Mouse (Mus musculus): Measurements from ENCODE around the gene Chid1. TPM values are rescaled to one million over a fixed set of nuclear protein-coding genes. Genes with fewer than 3 reads are reported as not detected.

Chid1 gene
- polyA plus RNA-seq, 1 experiment from 2014 or later, result 20.5 TPM

- no peak for ATAC-seq
- peaks cover 24% of the 10 kb centered on the region for H3K36me3 ChIP-seq (ENCODE audit: control insufficient read depth, insufficient read depth)
- 0 out of 2 replicates have a peak overlapping the region, but pooled peaks have one; percentile 57 for H3K27ac ChIP-seq (ENCODE audit: low read depth, low read length)
- no peaks in the 10 kb centered on the region for H3K9me3 ChIP-seq (ENCODE audit: control insufficient read depth)
- peak overlapping the region; percentile 89 for H3K4me2 ChIP-seq (replicated peaks; ENCODE audit: low read depth)
- H3K4me3 ChIP-seq (ENCODE audit: low read depth, low read length), result peak overlapping the region; percentile 53
- WGBS, result 19% methylated on average over 5 of the region's 5 CpGs
- H3K4me1 ChIP-seq (replicated peaks; ENCODE audit: control insufficient read depth, insufficient read depth, low read length), result no peaks in the 10 kb centered on the region
- H3K27me3 ChIP-seq (replicated peaks; ENCODE audit: control insufficient read depth, insufficient read depth, low read length), result peaks cover 11% of the 10 kb centered on the region
- H3K9ac ChIP-seq (ENCODE audit: low read depth, low read length), result peak overlapping the region; percentile 66; the same call in 1 of the 2 replicates
- no peak for TF ChIP-seq CTCF (IDR thresholded peaks at IDR 0.05; ENCODE audit: low read depth)
These were observed 77.3 kb downstream of the Chid1 start for GRCm38 (mm10) chr7:141462333-141462821.

- peaks cover 11% of the 10 kb centered on the region for H3K27me3 ChIP-seq (replicated peaks; ENCODE audit: control insufficient read depth, insufficient read depth, low read length)
- peak overlapping the region; percentile 57; the same call in 1 of the 2 replicates for H3K27ac ChIP-seq (ENCODE audit: low read depth, low read length)
- peak; percentile 16; the same call in 1 of the 2 replicates for ATAC-seq
These were observed 77.9 kb downstream of the Chid1 start for GRCm38 (mm10) chr7:141461521-141462332.

DNA sequence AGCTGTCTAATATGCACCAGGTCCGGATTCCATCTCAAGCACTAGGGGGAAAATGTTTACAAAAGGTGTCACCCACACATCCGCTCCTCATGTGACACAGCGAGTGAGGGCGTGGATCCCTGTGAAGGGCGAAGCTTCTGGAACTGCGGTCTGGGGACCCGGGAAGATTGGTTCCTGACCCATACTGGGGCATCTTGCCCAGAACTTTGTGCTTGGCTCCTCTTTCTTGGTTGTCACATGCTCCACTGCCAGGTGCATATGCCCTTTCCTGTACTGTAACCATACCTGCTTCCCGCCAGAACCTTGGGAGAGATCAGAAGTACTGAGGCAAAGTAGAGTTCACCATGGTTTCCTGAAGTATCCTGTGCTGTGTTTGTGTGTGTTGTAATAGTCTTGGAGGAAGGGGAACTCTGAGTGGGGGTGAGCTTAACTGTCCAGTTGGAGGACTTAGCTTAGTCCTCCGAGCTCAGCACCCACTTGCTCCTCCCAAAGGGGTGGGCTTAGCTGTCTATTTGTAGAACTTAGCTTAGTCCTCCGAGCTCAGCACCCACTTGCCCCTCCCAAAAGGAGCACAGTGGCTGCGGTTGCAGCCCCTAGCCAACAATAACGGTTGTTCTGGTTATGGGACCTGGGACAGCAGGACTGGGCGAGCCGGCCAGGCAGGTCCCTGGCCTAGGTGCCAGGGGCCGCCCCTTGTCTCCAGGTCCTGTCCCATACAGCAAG is 79.1 kb downstream of the Chid1 start, which contains the start of gene Cracr2b:
TSS of gene Cracr2b (plus strand) at position 704 of the 723 bp plus-strand sequence.
- 48% methylated on average over 15 of the region's 15 CpGs for WGBS
- no peaks in the 10 kb centered on the region for H3K9me3 ChIP-seq (ENCODE audit: control insufficient read depth)
- peak within 1 kb of the TSS; percentile 66 for H3K9ac ChIP-seq (ENCODE audit: low read depth, low read length)
- peak within 1 kb of the TSS; percentile 57; the same call in 1 of the 2 replicates for H3K27ac ChIP-seq (ENCODE audit: low read depth, low read length)
- no peaks in the 10 kb centered on the region; the same call in 1 of the 2 replicates for H3K4me1 ChIP-seq (replicated peaks; ENCODE audit: control insufficient read depth, insufficient read depth, low read length)
- no peak for ATAC-seq
- H3K27me3 ChIP-seq (replicated peaks; ENCODE audit: control insufficient read depth, insufficient read depth, low read length), result peaks cover 11% of the 10 kb centered on the region
- TF ChIP-seq CTCF (IDR thresholded peaks at IDR 0.05; ENCODE audit: low read depth), result no peak
- peaks cover 27% of the 10 kb centered on the region for H3K36me3 ChIP-seq (ENCODE audit: control insufficient read depth, insufficient read depth)
- H3K4me3 ChIP-seq (ENCODE audit: low read depth, low read length), result peak within 1 kb of the TSS; percentile 53
- H3K4me2 ChIP-seq (replicated peaks; ENCODE audit: low read depth), result peak within 1 kb of the TSS; percentile 89

More at GRCm38 (mm10) chr7:141461521-141462332, 77.9 kb downstream of the Chid1 start:
- H3K4me3 ChIP-seq (ENCODE audit: low read depth, low read length), result peak overlapping the region; percentile 53
- no peaks in the 10 kb centered on the region for H3K4me1 ChIP-seq (replicated peaks; ENCODE audit: control insufficient read depth, insufficient read depth, low read length)
- H3K9ac ChIP-seq (ENCODE audit: low read depth, low read length), result peak overlapping the region; percentile 66
- 2% methylated on average over 58 of the region's 59 CpGs for WGBS
- peak; percentile 57 for TF ChIP-seq CTCF (IDR thresholded peaks at IDR 0.05; ENCODE audit: low read depth)
- no peaks in the 10 kb centered on the region for H3K9me3 ChIP-seq (ENCODE audit: control insufficient read depth)
- H3K36me3 ChIP-seq (ENCODE audit: control insufficient read depth, insufficient read depth), result peaks cover 27% of the 10 kb centered on the region
- peak overlapping the region; percentile 89 for H3K4me2 ChIP-seq (replicated peaks; ENCODE audit: low read depth)

DNA sequence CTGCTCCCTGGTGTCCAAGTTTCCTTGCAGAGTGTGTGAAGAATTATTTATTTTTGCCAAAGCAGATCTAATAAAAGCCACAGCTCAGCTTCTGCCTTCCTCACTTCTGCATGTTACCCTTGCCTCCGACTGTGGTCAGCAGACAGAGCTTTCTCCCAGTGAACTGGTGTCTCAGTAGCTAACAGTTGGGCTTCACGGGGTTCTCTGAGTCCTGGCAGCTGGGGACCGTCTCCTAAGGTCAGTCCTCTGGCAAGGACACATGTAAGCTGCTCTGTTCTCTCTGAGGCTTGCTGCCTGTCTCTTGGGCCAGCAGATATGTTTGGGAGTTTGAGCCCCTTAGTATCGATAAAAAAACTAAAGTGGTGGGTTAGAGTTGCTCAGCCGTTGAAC is 79.7 kb downstream of the Chid1 start:
- Histone ChIP-seq H3K27me3 (replicated peaks; ENCODE audit: control insufficient read depth, insufficient read depth, low read length) (peaks cover 9% of the 10 kb centered on the region), H3K36me3 (ENCODE audit: control insufficient read depth, insufficient read depth) (peaks cover 27% of the 10 kb centered on the region), H3K27ac (ENCODE audit: low read depth, low read length) (no peak overlapping the region), H3K4me3 (ENCODE audit: low read depth, low read length) (no peak overlapping the region), H3K4me1 (replicated peaks; ENCODE audit: control insufficient read depth, insufficient read depth, low read length) (no peaks in the 10 kb centered on the region; the same call in 1 of the 2 replicates), H3K9ac (ENCODE audit: low read depth, low read length) (no peak overlapping the region), H3K4me2 (replicated peaks; ENCODE audit: low read depth) (no peak overlapping the region), H3K9me3 (ENCODE audit: control insufficient read depth) (no peaks in the 10 kb centered on the region)
- WGBS, result 54% methylated on average over 5 of the region's 5 CpGs
- ATAC-seq, result no peak
- TF ChIP-seq CTCF (IDR thresholded peaks at IDR 0.05; ENCODE audit: low read depth), result no peak

- Histone ChIP-seq H3K4me2 (replicated peaks; ENCODE audit: low read depth) (no peak overlapping the region), H3K4me3 (ENCODE audit: low read depth, low read length) (no peak overlapping the region), H3K27ac (ENCODE audit: low read depth, low read length) (no peak overlapping the region), H3K36me3 (ENCODE audit: control insufficient read depth, insufficient read depth) (peaks cover 27% of the 10 kb centered on the region), H3K4me1 (replicated peaks; ENCODE audit: control insufficient read depth, insufficient read depth, low read length) (no peaks in the 10 kb centered on the region; the same call in 1 of the 2 replicates), H3K9me3 (ENCODE audit: control insufficient read depth) (no peaks in the 10 kb centered on the region), H3K27me3 (replicated peaks; ENCODE audit: control insufficient read depth, insufficient read depth, low read length) (peaks cover 2% of the 10 kb centered on the region), H3K9ac (ENCODE audit: low read depth, low read length) (no peak overlapping the region)
- ATAC-seq, result no peak
- WGBS, result 93% methylated on average over 17 of the region's 17 CpGs
- TF ChIP-seq CTCF (IDR thresholded peaks at IDR 0.05; ENCODE audit: low read depth), result no peak
These were observed 80.4 kb downstream of the Chid1 start for GRCm38 (mm10) chr7:141459301-141459711.

DNA sequence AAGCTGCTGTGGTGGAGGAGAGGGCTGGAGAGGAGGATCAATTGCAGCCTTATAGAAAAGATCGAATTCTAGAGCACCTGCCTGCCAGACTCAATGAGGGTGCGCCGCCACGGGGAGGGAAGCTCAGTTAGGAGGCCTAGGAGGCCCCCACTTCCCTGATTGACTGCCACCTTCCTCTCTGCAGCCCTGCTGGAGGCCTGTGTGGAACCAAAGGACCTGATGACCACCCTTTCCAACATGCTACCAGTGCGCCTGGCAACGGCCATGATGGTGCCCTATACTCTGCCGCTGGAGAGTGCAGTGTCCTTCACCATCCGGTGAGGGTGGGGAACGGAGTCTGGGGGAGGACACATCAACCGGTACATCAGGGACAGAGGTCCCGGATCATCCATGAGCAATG is 81.0 kb downstream of the Chid1 start:
- no peak for ATAC-seq
- H3K9me3 ChIP-seq (ENCODE audit: control insufficient read depth), result no peaks in the 10 kb centered on the region
- no peak overlapping the region for H3K4me3 ChIP-seq (ENCODE audit: low read depth, low read length)
- WGBS, result 89% methylated on average over 11 of the region's 11 CpGs
- H3K27ac ChIP-seq (ENCODE audit: low read depth, low read length), result no peak overlapping the region
- H3K9ac ChIP-seq (ENCODE audit: low read depth, low read length), result no peak overlapping the region
- H3K4me1 ChIP-seq (replicated peaks; ENCODE audit: control insufficient read depth, insufficient read depth, low read length), result no peaks in the 10 kb centered on the region; the same call in 1 of the 2 replicates
- H3K36me3 ChIP-seq (ENCODE audit: control insufficient read depth, insufficient read depth), result peaks cover 27% of the 10 kb centered on the region
- H3K4me2 ChIP-seq (replicated peaks; ENCODE audit: low read depth), result no peak overlapping the region
- H3K27me3 ChIP-seq (replicated peaks; ENCODE audit: control insufficient read depth, insufficient read depth, low read length), result no peaks in the 10 kb centered on the region
- no peak for TF ChIP-seq CTCF (IDR thresholded peaks at IDR 0.05; ENCODE audit: low read depth)

Measured in intestine, postnatal 0 days (tissue).